Mouse (Mus musculus): ENCODE measurements around the gene Hsd11b1. TPM values are rescaled to one million over a fixed set of nuclear protein-coding genes. Genes with fewer than 3 reads are reported as not detected.

Gene Hsd11b1
- polyA plus RNA-seq, 1 experiment from 2014 or later = 3.0 TPM

DNA sequence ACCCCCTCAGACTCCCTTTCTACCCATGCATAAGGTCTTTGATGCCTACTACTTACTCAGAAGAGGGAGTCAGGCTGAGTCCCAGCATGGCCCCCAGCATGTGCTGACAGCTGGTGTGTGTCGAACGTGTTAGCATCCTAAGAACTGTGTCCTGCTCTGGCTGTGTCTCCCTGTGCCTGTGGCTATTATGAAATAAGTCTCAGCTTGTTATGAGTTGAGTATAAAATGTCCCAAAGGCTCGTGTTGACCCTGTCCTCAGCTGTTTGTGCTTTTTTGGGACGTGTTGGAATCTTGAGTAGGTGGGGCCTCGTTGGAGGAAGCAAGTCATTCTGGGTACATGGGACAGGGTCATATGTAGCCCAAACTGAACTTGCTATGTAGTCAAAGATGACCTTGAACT is 49.8 kb downstream of the Hsd11b1 start:
- Histone ChIP-seq H3K27ac (replicated peaks) (no peak overlapping the region), H3K9me3 (ENCODE audit: control insufficient read depth, low read length) (no peaks in the 10 kb centered on the region), H3K36me3 (ENCODE audit: control insufficient read depth, insufficient read depth, low read length) (no peaks in the 10 kb centered on the region), H3K4me1 (replicated peaks; ENCODE audit: control insufficient read depth, insufficient read depth) (no peaks in the 10 kb centered on the region), H3K9ac (ENCODE audit: low read length) (no peak overlapping the region), H3K27me3 (ENCODE audit: control insufficient read depth, insufficient read depth, low read length) (no peaks in the 10 kb centered on the region), H3K4me3 (ENCODE audit: low read depth, low read length) (no peak overlapping the region), H3K4me2 (replicated peaks; ENCODE audit: low read depth) (no peak overlapping the region)
- WGBS = 61% methylated on average over 5 of the region's 5 CpGs
- DNase-seq (ENCODE audit: low spot score) (no peak), ATAC-seq (ENCODE audit: low FRiP score, low TSS enrichment) (no peak)
- TF ChIP-seq CTCF (IDR thresholded peaks at IDR 0.05; ENCODE audit: low read depth) (no peak), EP300 (optimal IDR thresholded peaks at IDR 0.05) (no peak)

DNA sequence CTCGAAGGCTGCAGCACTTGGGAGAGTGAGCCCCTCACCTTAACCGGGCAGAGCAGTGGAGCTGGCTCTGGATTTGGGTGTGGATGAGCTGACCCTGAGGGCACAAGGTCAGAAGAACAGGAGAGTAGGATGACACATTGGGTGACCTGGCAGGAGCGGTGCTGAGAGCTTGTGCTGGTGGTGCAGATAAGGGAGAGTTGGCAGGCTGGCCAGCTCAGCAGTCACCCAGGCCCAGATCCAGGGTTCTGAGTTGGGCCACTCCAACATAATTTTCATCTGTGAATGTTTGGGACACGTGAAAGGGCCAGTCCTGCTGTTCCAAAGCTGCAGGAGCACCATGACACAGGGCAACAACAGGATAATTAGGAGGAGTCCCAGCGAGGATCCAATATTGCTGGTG is 52.5 kb downstream of the Hsd11b1 start:
- Histone ChIP-seq H3K4me2 (replicated peaks; ENCODE audit: low read depth) (no peak overlapping the region), H3K9me3 (ENCODE audit: control insufficient read depth, low read length) (no peaks in the 10 kb centered on the region), H3K4me1 (replicated peaks; ENCODE audit: control insufficient read depth, insufficient read depth) (no peaks in the 10 kb centered on the region), H3K27ac (replicated peaks) (no peak overlapping the region), H3K9ac (ENCODE audit: low read length) (no peak overlapping the region), H3K36me3 (ENCODE audit: control insufficient read depth, insufficient read depth, low read length) (no peaks in the 10 kb centered on the region), H3K27me3 (ENCODE audit: control insufficient read depth, insufficient read depth, low read length) (no peaks in the 10 kb centered on the region), H3K4me3 (ENCODE audit: low read depth, low read length) (no peak overlapping the region)
- WGBS = 75% methylated on average over 5 of the region's 5 CpGs
- ATAC-seq (ENCODE audit: low FRiP score, low TSS enrichment) = no peak
- TF ChIP-seq EP300 (optimal IDR thresholded peaks at IDR 0.05) = no peak
- no peak for TF ChIP-seq CTCF (IDR thresholded peaks at IDR 0.05; ENCODE audit: low read depth)
- no peak for DNase-seq (ENCODE audit: low spot score)

DNA sequence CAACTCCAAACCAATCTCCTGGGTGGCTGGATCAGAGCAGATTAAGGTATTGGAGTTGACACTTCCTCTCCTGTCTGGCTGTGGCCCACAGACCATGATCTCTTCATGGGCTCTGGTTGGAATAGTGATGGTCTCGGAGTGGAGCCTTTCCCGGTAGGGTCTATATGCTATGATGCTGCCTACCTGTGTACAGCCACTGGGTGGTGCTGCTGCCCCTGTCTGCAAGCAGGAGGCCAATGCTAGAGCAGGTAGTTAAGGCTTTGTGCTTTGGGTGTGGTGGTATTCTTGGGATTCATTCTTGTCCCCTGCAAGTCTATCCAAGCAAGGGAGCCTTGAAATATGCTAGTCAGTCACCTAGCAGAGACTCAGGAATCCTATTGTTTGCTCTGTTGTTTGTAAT is 55.7 kb downstream of the Hsd11b1 start:
- ATAC-seq (ENCODE audit: low FRiP score, low TSS enrichment) = peak; percentile 57; the same call in 1 of the 2 replicates
- peak; percentile 61 for DNase-seq (ENCODE audit: low spot score)
- H3K4me2 ChIP-seq (replicated peaks; ENCODE audit: low read depth) = no peak overlapping the region
- TF ChIP-seq EP300 (optimal IDR thresholded peaks at IDR 0.05) (no peak), CTCF (IDR thresholded peaks at IDR 0.05; ENCODE audit: low read depth) (peak; percentile 91)
- no peaks in the 10 kb centered on the region for H3K27me3 ChIP-seq (ENCODE audit: control insufficient read depth, insufficient read depth, low read length)
- WGBS = 45% methylated on average over 2 of the region's 2 CpGs
- no peak overlapping the region for H3K27ac ChIP-seq (replicated peaks)
- no peaks in the 10 kb centered on the region for H3K4me1 ChIP-seq (replicated peaks; ENCODE audit: control insufficient read depth, insufficient read depth)
- H3K9me3 ChIP-seq (ENCODE audit: control insufficient read depth, low read length) = no peaks in the 10 kb centered on the region
- H3K4me3 ChIP-seq (ENCODE audit: low read depth, low read length) = no peak overlapping the region
- no peak overlapping the region for H3K9ac ChIP-seq (ENCODE audit: low read length)
- H3K36me3 ChIP-seq (ENCODE audit: control insufficient read depth, insufficient read depth, low read length) = no peaks in the 10 kb centered on the region

DNA sequence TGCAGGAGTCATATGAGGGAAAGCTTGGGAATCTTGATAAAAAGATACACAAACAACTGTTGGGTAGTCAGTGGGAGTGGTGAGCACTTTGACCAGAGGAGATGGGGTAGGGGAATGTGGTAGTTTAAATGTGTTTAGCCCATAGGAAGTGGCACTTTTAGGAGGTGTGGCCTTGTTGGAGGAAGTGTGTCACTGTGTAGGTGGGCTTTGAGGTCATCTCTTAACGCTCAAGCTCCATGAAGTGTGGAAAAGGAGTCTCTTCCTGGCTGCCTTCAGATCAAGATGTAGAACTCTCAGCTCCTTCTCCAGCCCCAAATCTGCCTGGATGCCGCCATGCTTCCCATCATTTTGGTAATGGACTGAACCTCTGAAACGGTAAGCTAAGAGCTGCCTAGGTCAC is 56.4 kb downstream of the Hsd11b1 start, which contains the start of gene Lamb3:
Lamb3 (plus strand) TSS at position 197 of the 400 bp plus-strand sequence.
- WGBS = 90% methylated on average over 3 of the region's 3 CpGs
- no peaks in the 10 kb centered on the region for H3K36me3 ChIP-seq (ENCODE audit: control insufficient read depth, insufficient read depth, low read length)
- H3K4me3 ChIP-seq (ENCODE audit: low read depth, low read length) = no peak within 1 kb of the TSS
- DNase-seq (ENCODE audit: low spot score) = no peak
- no peak within 1 kb of the TSS for H3K4me2 ChIP-seq (replicated peaks; ENCODE audit: low read depth)
- H3K9ac ChIP-seq (ENCODE audit: low read length) = no peak within 1 kb of the TSS
- TF ChIP-seq EP300 (optimal IDR thresholded peaks at IDR 0.05) = no peak
- ATAC-seq (ENCODE audit: low FRiP score, low TSS enrichment) = no peak
- no peak within 1 kb of the TSS for H3K27ac ChIP-seq (replicated peaks)
- no peaks in the 10 kb centered on the region for H3K27me3 ChIP-seq (ENCODE audit: control insufficient read depth, insufficient read depth, low read length)
- no peaks in the 10 kb centered on the region for H3K9me3 ChIP-seq (ENCODE audit: control insufficient read depth, low read length)
- H3K4me1 ChIP-seq (replicated peaks; ENCODE audit: control insufficient read depth, insufficient read depth) = no peaks in the 10 kb centered on the region

DNA sequence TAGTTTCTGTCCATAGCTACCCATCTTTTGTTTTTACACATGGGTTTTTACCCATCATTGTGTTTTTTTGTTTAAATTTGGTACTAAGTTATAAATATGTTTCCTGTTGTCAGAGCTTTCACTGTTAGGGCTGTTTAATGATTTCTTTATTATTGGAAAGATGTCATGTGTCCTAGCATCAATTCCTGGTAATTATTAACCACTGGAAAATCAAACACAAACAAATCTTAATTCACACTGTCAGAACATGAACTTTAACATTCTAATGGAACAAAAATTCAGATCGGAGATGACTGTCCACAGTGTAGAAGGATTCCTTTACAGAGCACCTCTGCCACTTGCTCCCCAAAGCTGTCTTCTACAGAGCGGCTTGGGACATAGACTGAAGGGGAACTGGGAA is 58.4 kb downstream of the Hsd11b1 start:
- Histone ChIP-seq H3K4me3 (ENCODE audit: low read depth, low read length) (no peak overlapping the region), H3K4me2 (replicated peaks; ENCODE audit: low read depth) (no peak overlapping the region), H3K4me1 (replicated peaks; ENCODE audit: control insufficient read depth, insufficient read depth) (no peaks in the 10 kb centered on the region), H3K27ac (replicated peaks) (no peak overlapping the region), H3K9ac (ENCODE audit: low read length) (no peak overlapping the region), H3K9me3 (ENCODE audit: control insufficient read depth, low read length) (no peaks in the 10 kb centered on the region), H3K27me3 (ENCODE audit: control insufficient read depth, insufficient read depth, low read length) (no peaks in the 10 kb centered on the region), H3K36me3 (ENCODE audit: control insufficient read depth, insufficient read depth, low read length) (no peaks in the 10 kb centered on the region)
- no peak for TF ChIP-seq EP300 (optimal IDR thresholded peaks at IDR 0.05)
- no peak for TF ChIP-seq CTCF (IDR thresholded peaks at IDR 0.05; ENCODE audit: low read depth)
- 71% methylated on average over 2 of the region's 2 CpGs for WGBS
- no peak for ATAC-seq (ENCODE audit: low FRiP score, low TSS enrichment)
- no peak for DNase-seq (ENCODE audit: low spot score)

DNA sequence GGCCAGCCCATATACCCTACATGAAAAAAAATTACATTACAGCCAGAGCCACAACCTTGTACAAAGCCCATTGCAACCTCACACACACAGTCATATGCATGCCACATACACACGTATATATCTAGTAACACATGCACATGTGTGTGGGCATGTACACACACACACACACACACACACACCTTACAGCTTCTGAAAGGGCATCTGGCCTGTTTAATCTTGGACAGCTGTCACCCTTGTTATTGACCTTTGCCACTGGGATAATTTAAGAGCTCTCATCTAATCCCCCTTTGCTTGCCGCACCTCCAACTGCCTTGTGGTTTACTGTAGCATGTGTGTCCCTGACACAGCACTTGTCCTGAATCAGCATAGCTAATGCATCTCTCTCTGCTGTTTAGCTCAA is 60.1 kb downstream of the Hsd11b1 start:
- 65% methylated on average over 2 of the region's 2 CpGs for WGBS
- Histone ChIP-seq H3K4me1 (replicated peaks; ENCODE audit: control insufficient read depth, insufficient read depth) (no peaks in the 10 kb centered on the region), H3K9ac (ENCODE audit: low read length) (no peak overlapping the region), H3K36me3 (ENCODE audit: control insufficient read depth, insufficient read depth, low read length) (no peaks in the 10 kb centered on the region), H3K27ac (replicated peaks) (no peak overlapping the region), H3K27me3 (ENCODE audit: control insufficient read depth, insufficient read depth, low read length) (no peaks in the 10 kb centered on the region), H3K4me2 (replicated peaks; ENCODE audit: low read depth) (no peak overlapping the region), H3K9me3 (ENCODE audit: control insufficient read depth, low read length) (no peaks in the 10 kb centered on the region), H3K4me3 (ENCODE audit: low read depth, low read length) (no peak overlapping the region)
- TF ChIP-seq EP300 (optimal IDR thresholded peaks at IDR 0.05) (no peak), CTCF (IDR thresholded peaks at IDR 0.05; ENCODE audit: low read depth) (no peak)
- DNase-seq (ENCODE audit: low spot score) (no peak), ATAC-seq (ENCODE audit: low FRiP score, low TSS enrichment) (no peak)
